ENCODE assay signal across 13 mouse cellular contexts in genomic region chr16:23350802-23351201, GRCm38 (mm10).
DNase-seq lines count a peak whose midpoint lies in the region; ATAC-seq and TF ChIP-seq lines count a peak whose summit lies in the region.
"Had no signal": no experiment of that assay in that cellular context is flagged by ENCODE, and none has a peak within 500 bp of the region (broad histone marks: within the 10 kb centered on the region; RNA-seq: fewer than 3 reads in every experiment).

No protein-coding gene starts in this region.

- H3K27ac ChIP-seq in midbrain, postnatal 0 days (ENCODE audit: low read depth, low read length): no peak overlapping the region
- H3K27ac ChIP-seq in kidney, embryonic 16.5 days (ENCODE audit: low read length): no peak overlapping the region

- TF ChIP-seq CTCF in midbrain, postnatal 0 days (IDR thresholded peaks at IDR 0.05): no peak

- WGBS in midbrain, postnatal 0 days: 13% methylated on average over 2 of the region's 2 CpGs
- WGBS in kidney, embryonic 16.5 days: 6% methylated on average over 2 of the region's 2 CpGs

- no peaks in the 10 kb centered on the region for H3K36me3 ChIP-seq in midbrain, postnatal 0 days (ENCODE audit: insufficient read depth, low read length)
- 0 out of 2 replicates have a peak, but pooled peaks cover 5% of the 10 kb centered on the region for H3K36me3 ChIP-seq in kidney, embryonic 16.5 days (ENCODE audit: insufficient read depth, low read length)

- H3K4me2 ChIP-seq in midbrain, postnatal 0 days (ENCODE audit: low read depth, low read length, poor library complexity, severe bottlenecking): no peak overlapping the region
- no peak overlapping the region for H3K4me2 ChIP-seq in kidney, embryonic 16.5 days (replicated peaks; ENCODE audit: low read depth, low read length)
- H3K4me2 ChIP-seq: lung, embryonic 14.5 days had no signal

- H3K9ac ChIP-seq in midbrain, postnatal 0 days (replicated peaks; ENCODE audit: low read length, poor library complexity, severe bottlenecking): no peak overlapping the region
- H3K9ac ChIP-seq in kidney, embryonic 16.5 days (replicated peaks; ENCODE audit: low read length): no peak overlapping the region
- H3K9ac ChIP-seq: lung, embryonic 14.5 days had no signal

- DNase-seq in CD4-positive, CD25-positive, alpha-beta regulatory T cell, adult 2 months (ENCODE audit: low read depth, low spot score): peak; percentile 33
- DNase-seq in layer of hippocampus, postnatal 10 days (ENCODE audit: low spot score in 2 of 2): peak; percentile 14 to 32
- no peak for DNase-seq in layer of hippocampus, adult 8-10 months (ENCODE audit: low spot score in 2 of 2)
- DNase-seq in CD4-positive helper T cell, adult 2 months (ENCODE audit: low read depth, low spot score): peak; percentile 41
- peak; percentile 9 for DNase-seq in midbrain, postnatal 0 days (ENCODE audit: low spot score)
- no peak for DNase-seq in B cell, adult 2 months
- DNase-seq: cerebellum, adult 9-11 months; heart, postnatal 4 days; kidney, postnatal 4 days; left cerebral cortex, postnatal 4 days; lung, embryonic 14.5 days had no signal

- no peaks in the 10 kb centered on the region for H3K4me1 ChIP-seq in midbrain, postnatal 0 days (ENCODE audit: insufficient read depth, low read length)
- H3K4me1 ChIP-seq in kidney, embryonic 16.5 days (ENCODE audit: insufficient read depth, low read length): 0 out of 2 replicates have a peak, but pooled peaks cover 3% of the 10 kb centered on the region

- H3K4me3 ChIP-seq in midbrain, postnatal 0 days (ENCODE audit: low read depth, low read length): no peak overlapping the region
- H3K4me3 ChIP-seq in kidney, embryonic 16.5 days (ENCODE audit: low read length): no peak overlapping the region

- H3K9me3 ChIP-seq in midbrain, postnatal 0 days (ENCODE audit: low read length): no peaks in the 10 kb centered on the region
- no peaks in the 10 kb centered on the region for H3K9me3 ChIP-seq in kidney, embryonic 16.5 days (ENCODE audit: low read length)

- ATAC-seq in CD4-positive, CD25-positive, alpha-beta regulatory T cell, adult 4 months: no peak
- ATAC-seq in midbrain, postnatal 0 days (ENCODE audit: low FRiP score): no peak; the same call in 1 of the 2 replicates
- no peak for ATAC-seq in kidney, embryonic 16.5 days (ENCODE audit: low FRiP score, low TSS enrichment)

- no peaks in the 10 kb centered on the region for H3K27me3 ChIP-seq in midbrain, postnatal 0 days (ENCODE audit: insufficient read depth, low read length)
- no peaks in the 10 kb centered on the region for H3K27me3 ChIP-seq in kidney, embryonic 16.5 days (ENCODE audit: insufficient read depth, low read length)

Comparison
In these comparisons a context has a peak if more than half of its experiments do, and no peak if none do; other contexts are left out.
1. DNase-seq: peak in CD4-positive, CD25-positive, alpha-beta regulatory T cell, adult 2 months (single experiment), layer of hippocampus, postnatal 10 days (2 of 2), CD4-positive helper T cell, adult 2 months (single experiment) and midbrain, postnatal 0 days (single experiment); none in layer of hippocampus, adult 8-10 months (0 of 2) and B cell, adult 2 months (0 of 2).